Comparison of ENCODE assay signal across 14 mouse cellular contexts in genomic region chr15:62282116-62282515, GRCm38 (mm10).
DNase-seq lines count a peak whose midpoint lies in the region; ATAC-seq lines count a peak whose summit lies in the region.
"Had no signal": no experiment of that assay in that cellular context is flagged by ENCODE, and none has a peak within 500 bp of the region (broad histone marks: within the 10 kb centered on the region; RNA-seq: fewer than 3 reads in every experiment).

No protein-coding gene starts in this region.

- H3K4me2 ChIP-seq in embryonic facial prominence, embryonic 14.5 days (ENCODE audit: low read depth, low read length): no peak overlapping the region
- H3K4me2 ChIP-seq: heart, embryonic 15.5 days; liver, embryonic 13.5 days; midbrain, embryonic 12.5 days; neural tube, embryonic 12.5 days had no signal

- no peaks in the 10 kb centered on the region for H3K27me3 ChIP-seq in embryonic facial prominence, embryonic 14.5 days (replicated peaks; ENCODE audit: control insufficient read depth, insufficient read depth, low read length)
- H3K27me3 ChIP-seq in embryonic facial prominence, embryonic 10.5 days (replicated peaks; ENCODE audit: low read depth, poor library complexity, severe bottlenecking): no peaks in the 10 kb centered on the region
- H3K27me3 ChIP-seq: heart, embryonic 15.5 days; liver, embryonic 13.5 days; midbrain, embryonic 12.5 days; neural tube, embryonic 12.5 days had no signal

- ATAC-seq in embryonic facial prominence, embryonic 14.5 days (ENCODE audit: low read depth): no peak

- H3K27ac ChIP-seq in embryonic facial prominence, embryonic 14.5 days (replicated peaks; ENCODE audit: low read depth, low read length): no peak overlapping the region
- H3K27ac ChIP-seq in embryonic facial prominence, embryonic 10.5 days (replicated peaks): no peak overlapping the region
- H3K27ac ChIP-seq: heart, embryonic 15.5 days; liver, embryonic 13.5 days; midbrain, embryonic 12.5 days; neural tube, embryonic 12.5 days had no signal

- H3K9ac ChIP-seq in embryonic facial prominence, embryonic 14.5 days (ENCODE audit: low read depth, low read length): no peak overlapping the region
- H3K9ac ChIP-seq: heart, embryonic 15.5 days; liver, embryonic 13.5 days; midbrain, embryonic 12.5 days; neural tube, embryonic 12.5 days had no signal

- no peaks in the 10 kb centered on the region for H3K9me3 ChIP-seq in embryonic facial prominence, embryonic 14.5 days (ENCODE audit: control insufficient read depth, low read length)
- H3K9me3 ChIP-seq in embryonic facial prominence, embryonic 10.5 days: no peaks in the 10 kb centered on the region
- H3K9me3 ChIP-seq: G1E; heart, embryonic 15.5 days; liver, embryonic 13.5 days; midbrain, embryonic 12.5 days; neural tube, embryonic 12.5 days had no signal

- no peaks in the 10 kb centered on the region for H3K36me3 ChIP-seq in embryonic facial prominence, embryonic 14.5 days (ENCODE audit: control insufficient read depth, insufficient read depth, low read length)
- H3K36me3 ChIP-seq in embryonic facial prominence, embryonic 10.5 days (replicated peaks): no peaks in the 10 kb centered on the region
- H3K36me3 ChIP-seq: G1E; heart, embryonic 15.5 days; liver, embryonic 13.5 days; midbrain, embryonic 12.5 days; neural tube, embryonic 12.5 days had no signal

- peak; percentile 54 for DNase-seq in embryonic facial prominence, embryonic 14.5 days (ENCODE audit: low spot score)
- no peak for DNase-seq in embryonic facial prominence, embryonic 10.5 days (ENCODE audit: low spot score)
- peak; percentile 39 for DNase-seq in urinary bladder, postnatal 14 days (ENCODE audit: low spot score)
- no peak for DNase-seq in urinary bladder, postnatal 25 days (ENCODE audit: low spot score)
- peak; percentile 70 to 79 for DNase-seq in kidney, postnatal 4 days
- DNase-seq in thymus, postnatal 0 days (ENCODE audit: low spot score): no peak
- DNase-seq in frontal cortex, postnatal 25 days (ENCODE audit: low spot score in 2 of 2): no peak
- no peak for DNase-seq in T-cell, adult 2 months (ENCODE audit: low spot score)
- DNase-seq: cerebellum, adult 11 months; liver, embryonic 13.5 days had no signal

- H3K4me1 ChIP-seq in embryonic facial prominence, embryonic 14.5 days (ENCODE audit: control insufficient read depth, insufficient read depth, low read length): peaks cover 2% of the 10 kb centered on the region; the same call in 1 of the 2 replicates
- peaks cover 9% of the 10 kb centered on the region for H3K4me1 ChIP-seq in embryonic facial prominence, embryonic 10.5 days
- H3K4me1 ChIP-seq: neural tube, embryonic 12.5 days had no signal

- 89% methylated on average over 1 of the region's 1 CpGs for WGBS in embryonic facial prominence, embryonic 14.5 days
- whole genome bisulfite sequencing in embryonic facial prominence, embryonic 10.5 days: 93% methylated on average over 1 of the region's 1 CpGs

- H3K4me3 ChIP-seq in embryonic facial prominence, embryonic 14.5 days (ENCODE audit: low read depth, low read length): no peak overlapping the region
- H3K4me3 ChIP-seq in embryonic facial prominence, embryonic 10.5 days: no peak overlapping the region
- H3K4me3 ChIP-seq: heart, embryonic 15.5 days; liver, embryonic 13.5 days; midbrain, embryonic 12.5 days; neural tube, embryonic 12.5 days had no signal

Comparison
In these comparisons a context has a peak if more than half of its experiments do, and no peak if none do; other contexts are left out.
1. DNase-seq: peak in embryonic facial prominence, embryonic 14.5 days (single experiment), urinary bladder, postnatal 14 days (single experiment) and kidney, postnatal 4 days (2 of 2); none in embryonic facial prominence, embryonic 10.5 days (single experiment), urinary bladder, postnatal 25 days (single experiment), thymus, postnatal 0 days (single experiment), frontal cortex, postnatal 25 days (0 of 2) and T-cell, adult 2 months (single experiment).